Mouse (Mus musculus) thymus, adult 2 months (tissue): ENCODE measurements around the gene Pik3ca. TPM values are rescaled to one million over a fixed set of nuclear protein-coding genes. Genes with fewer than 3 reads are reported as not detected.

Experiments used
- DNase-seq: peaks from one replicate; pipeline ENCODE4 v3.0.0; 2021
- H3K27ac ChIP-seq: fragments of 200-500 bp; 2 replicates; pipeline ENCODE4 v1.5.1; 2012; ENCODE audit warnings: low read length, control low read depth; ENCODE audit not compliant: control insufficient read depth, insufficient read depth
- H3K27me3 ChIP-seq: fragments of 200-500 bp; 2 replicates; pipeline ENCODE4 v1.6.1; 2012; ENCODE audit warnings: mild to moderate bottlenecking, low read length, moderate library complexity, mixed read lengths; ENCODE audit not compliant: control insufficient read depth, insufficient read depth
- H3K36me3 ChIP-seq: fragments of 200-500 bp; 2 replicates; pipeline ENCODE4 v1.6.1; 2012; ENCODE audit warnings: mild to moderate bottlenecking, low read length, moderate library complexity; ENCODE audit not compliant: control insufficient read depth, insufficient read depth
- H3K4me1 ChIP-seq: fragments of 200-500 bp; replicated peaks from 2 replicates; pipeline ENCODE4 v1.6.1; 2012; ENCODE audit warnings: low read length; ENCODE audit not compliant: control insufficient read depth, insufficient read depth
- H3K4me3 ChIP-seq: fragments of 200-500 bp; 2 replicates; pipeline ENCODE4 v1.5.1; 2012; ENCODE audit warnings: mild to moderate bottlenecking, low read length, control low read depth, moderate library complexity; ENCODE audit not compliant: control insufficient read depth, insufficient read depth
- CTCF ChIP-seq: fragments of 200-500 bp; IDR thresholded peaks from 2 replicates; pipeline ENCODE4 v1.5.1; 2012; ENCODE audit warnings: mild to moderate bottlenecking, control low read depth, low read length, moderate library complexity, borderline replicate concordance; ENCODE audit not compliant: control insufficient read depth, poor library complexity, insufficient read depth; ENCODE audit errors: extremely low read depth
- POLR2A ChIP-seq: fragments of 200-500 bp; IDR thresholded peaks from 2 replicates; pipeline ENCODE4 v1.6.1; 2012; ENCODE audit warnings: mild to moderate bottlenecking, low read length, control low read depth, moderate library complexity; ENCODE audit not compliant: control insufficient read depth, poor library complexity, insufficient read depth; ENCODE audit errors: extremely low read depth
- WGBS: fragments of 180-500 bp; shearing (Covaris S2); methylation state at CpG from one replicate; pipeline ENCODE4 v1.1.7; 2018; 5-methylcytosine and 5-hydroxymethylcytosine counted together
- polyA plus RNA-seq: library from polyadenylated mRNA; depleted of rRNA; stranded (reverse); fragments of >200 nt; gene quantifications from 2 replicates; pipeline ENCODE4 v1.2.3, GENCODE M21; 2012

The Pik3ca gene
- polyA plus RNA-seq, 1 experiment = 10.2 TPM

- DNase-seq = no peak
Measured at GRCm38 (mm10) chr3:32392841-32393240, 4.6 kb upstream of the Pik3ca start.

GRCm38 (mm10) chr3:32393986-32394385, 3.5 kb upstream of the Pik3ca start:
- no peak for TF ChIP-seq CTCF
- no peak for TF ChIP-seq POLR2A
- H3K27ac ChIP-seq = no peak overlapping the region
- 96% methylated on average over 8 of the region's 8 CpGs for WGBS

More at GRCm38 (mm10) chr3:32392841-32393240, 4.6 kb upstream of the Pik3ca start:
- H3K27me3 ChIP-seq = no peaks in the 10 kb centered on the region
- peaks cover 3% of the 10 kb centered on the region; the same call in 1 of the 2 replicates for H3K4me1 ChIP-seq
- H3K27ac ChIP-seq = no peak overlapping the region
- H3K4me3 ChIP-seq = no peak overlapping the region
- no peaks in the 10 kb centered on the region for H3K36me3 ChIP-seq
- WGBS = 95% methylated on average over 4 of the region's 4 CpGs
- no peak for TF ChIP-seq CTCF
- no peak for TF ChIP-seq POLR2A

GRCm38 (mm10) chr3:32395771-32396551, 1.5 kb upstream of the Pik3ca start:
- H3K4me3 ChIP-seq = peak overlapping the region; percentile 33; the same call in 1 of the 2 replicates
- H3K27me3 ChIP-seq = no peaks in the 10 kb centered on the region
- WGBS = 21% methylated on average over 24 of the region's 24 CpGs
- H3K4me1 ChIP-seq = peaks cover 12% of the 10 kb centered on the region
- H3K36me3 ChIP-seq = no peaks in the 10 kb centered on the region
- peak; percentile 49 for DNase-seq
- no peak for TF ChIP-seq CTCF
- no peak for TF ChIP-seq POLR2A
- peak overlapping the region; percentile 81 for H3K27ac ChIP-seq

More at GRCm38 (mm10) chr3:32393986-32394385, 3.5 kb upstream of the Pik3ca start:
- no peaks in the 10 kb centered on the region for H3K27me3 ChIP-seq
- no peak overlapping the region for H3K4me3 ChIP-seq
- peaks cover 5% of the 10 kb centered on the region for H3K4me1 ChIP-seq
- no peak for DNase-seq
- no peaks in the 10 kb centered on the region for H3K36me3 ChIP-seq

GRCm38 (mm10) chr3:32396794-32397460, 544 bp upstream of the Pik3ca start:
- TF ChIP-seq POLR2A (peak; percentile 95), CTCF (0 out of 2 replicates have a peak, but pooled peaks have one; percentile 41)
- Histone ChIP-seq H3K36me3 (no peaks in the 10 kb centered on the region), H3K4me1 (peaks cover 12% of the 10 kb centered on the region), H3K4me3 (peak overlapping the region; percentile 67), H3K27me3 (no peaks in the 10 kb centered on the region), H3K27ac (peak overlapping the region; percentile 81)
- WGBS = 8% methylated on average over 68 of the region's 77 CpGs
- DNase-seq = peak; percentile 96

GRCm38 (mm10) chr3:32398175-32398538, 686 bp downstream of the Pik3ca start:
- no peaks in the 10 kb centered on the region for H3K27me3 ChIP-seq
- TF ChIP-seq POLR2A (no peak), CTCF (no peak)
- no peak for DNase-seq
- 2% methylated on average over 7 of the region's 7 CpGs for WGBS
- no peak overlapping the region for H3K27ac ChIP-seq
- peaks cover 12% of the 10 kb centered on the region for H3K4me1 ChIP-seq
- H3K36me3 ChIP-seq = no peaks in the 10 kb centered on the region
- H3K4me3 ChIP-seq = no peak overlapping the region

- H3K4me3 ChIP-seq = no peak overlapping the region
- H3K27me3 ChIP-seq = no peaks in the 10 kb centered on the region
- H3K27ac ChIP-seq = no peak overlapping the region
- no peaks in the 10 kb centered on the region for H3K36me3 ChIP-seq
- DNase-seq = no peak
- peaks cover 12% of the 10 kb centered on the region for H3K4me1 ChIP-seq
- WGBS = 36% methylated on average over 4 of the region's 4 CpGs
- no peak for TF ChIP-seq CTCF
- no peak for TF ChIP-seq POLR2A
Measured at GRCm38 (mm10) chr3:32398623-32399022, 1.2 kb downstream of the Pik3ca start.

GRCm38 (mm10) chr3:32399381-32399780, 1.9 kb downstream of the Pik3ca start:
- 80% methylated on average over 4 of the region's 4 CpGs for WGBS
- Histone ChIP-seq H3K4me3 (no peak overlapping the region), H3K36me3 (no peaks in the 10 kb centered on the region), H3K27ac (no peak overlapping the region), H3K4me1 (peaks cover 12% of the 10 kb centered on the region), H3K27me3 (no peaks in the 10 kb centered on the region)
- TF ChIP-seq CTCF (no peak), POLR2A (no peak)
- no peak for DNase-seq
